Mouse (Mus musculus): ENCODE measurements around the gene Psg28. TPM values are rescaled to one million over a fixed set of nuclear protein-coding genes. Genes with fewer than 3 reads are reported as not detected.
"Not testable (repeated sequence)": the region's sequence is repeated elsewhere in the genome, so short reads cannot be mapped to it uniquely, and the experiment has no call there.

The Psg28 gene
- not detected in 2 replicates for polyA plus RNA-seq (2015; fragmentation: Nextera tagmentation; extraction: Ambion mirVana)

- not testable (repeated sequence) for H3K9me3 ChIP-seq, H3K36me3 ChIP-seq
These were observed at the start of gene Psg28 for GRCm38 (mm10) chr7:18431941-18432340. TSS of gene Psg28 (minus strand) at chr7:18432041.

GRCm38 (mm10) chr7:18403407-18403806 is 28.4 kb downstream of the Psg28 start:
- H3K27ac ChIP-seq (replicated peaks) = no peak overlapping the region
- peak overlapping the region; percentile 31 for H3K4me3 ChIP-seq
- H3K27me3 ChIP-seq = no peaks in the 10 kb centered on the region
- no peak overlapping the region for H3K9ac ChIP-seq
- H3K4me2 ChIP-seq = peak overlapping the region; percentile 31
- peaks cover 8% of the 10 kb centered on the region; the same call in 1 of the 2 replicates for H3K9me3 ChIP-seq
- H3K36me3 ChIP-seq = no peaks in the 10 kb centered on the region
- no peaks in the 10 kb centered on the region for H3K4me1 ChIP-seq (replicated peaks)
- ATAC-seq (ENCODE audit: low FRiP score, low read depth) = peak; percentile 65; the same call in 1 of the 2 replicates
- WGBS = 33% methylated on average over 11 of the region's 11 CpGs

More at GRCm38 (mm10) chr7:18431941-18432340, at the start of gene Psg28:
- ATAC-seq (ENCODE audit: low FRiP score, low read depth); H3K27me3 ChIP-seq; H3K27ac ChIP-seq (replicated peaks); H3K4me3 ChIP-seq; H3K4me2 ChIP-seq; H3K4me1 ChIP-seq (replicated peaks); H3K9ac ChIP-seq: not testable (repeated sequence)
- WGBS = 83% methylated on average over 2 of the region's 2 CpGs

GRCm38 (mm10) chr7:18402527-18403237 is 29.2 kb downstream of the Psg28 start:
- Histone ChIP-seq H3K9me3 (peaks cover 8% of the 10 kb centered on the region; the same call in 1 of the 2 replicates), H3K27me3 (no peaks in the 10 kb centered on the region), H3K4me2 (peak overlapping the region; percentile 31), H3K4me1 (replicated peaks) (no peaks in the 10 kb centered on the region), H3K9ac (no peak overlapping the region), H3K4me3 (peak overlapping the region; percentile 31), H3K27ac (replicated peaks) (peak overlapping the region; percentile 45; the same call in 1 of the 2 replicates), H3K36me3 (no peaks in the 10 kb centered on the region)
- 30% methylated on average over 31 of the region's 35 CpGs for WGBS
- peak; percentile 94 for ATAC-seq (ENCODE audit: low FRiP score, low read depth)

- not testable (repeated sequence) for H3K27me3 ChIP-seq; ATAC-seq (ENCODE audit: low FRiP score, low read depth); H3K36me3 ChIP-seq; H3K4me2 ChIP-seq; H3K9ac ChIP-seq; H3K4me1 ChIP-seq (replicated peaks); H3K27ac ChIP-seq (replicated peaks); H3K9me3 ChIP-seq; H3K4me3 ChIP-seq
- 88% methylated on average over 4 of the region's 4 CpGs for WGBS
These were observed 40.4 kb downstream of the Psg28 start for GRCm38 (mm10) chr7:18391483-18391882.

GRCm38 (mm10) chr7:18378295-18378694 is 53.5 kb downstream of the Psg28 start:
- Histone ChIP-seq H3K4me1 (replicated peaks) (no peaks in the 10 kb centered on the region), H3K4me2 (no peak overlapping the region), H3K9me3 (peaks cover 16% of the 10 kb centered on the region), H3K36me3 (no peaks in the 10 kb centered on the region), H3K4me3 (no peak overlapping the region), H3K27ac (replicated peaks) (no peak overlapping the region), H3K9ac (no peak overlapping the region), H3K27me3 (no peaks in the 10 kb centered on the region)
- WGBS = 51% methylated on average over 2 of the region's 2 CpGs
- no peak for ATAC-seq (ENCODE audit: low FRiP score, low read depth)

Small RNA genes lying within 50 kb of the gene (microRNA-seq; reads per million reads assigned to microRNA genes)
- gene Gm24715 = not detected

Other genes with a start within 250 kb of the Psg28 start
- gene Mill1, start 186.7 kb downstream of the Psg28 start, polyA plus RNA-seq (2015; fragmentation: Nextera tagmentation; extraction: Ambion mirVana) = not detected in 2 replicates
- gene Psg18, start 77.0 kb downstream of the Psg28 start, polyA plus RNA-seq (2015; fragmentation: Nextera tagmentation; extraction: Ambion mirVana) = not detected in 2 replicates
- not detected in 2 replicates for gene Psg26, start 52.1 kb upstream of the Psg28 start, polyA plus RNA-seq (2015; fragmentation: Nextera tagmentation; extraction: Ambion mirVana)
- gene Psg25, start 100.2 kb upstream of the Psg28 start, polyA plus RNA-seq (2015; fragmentation: Nextera tagmentation; extraction: Ambion mirVana) = not detected in 2 replicates
- not detected in 2 replicates for gene Psg27, start 135.3 kb upstream of the Psg28 start, polyA plus RNA-seq (2015; fragmentation: Nextera tagmentation; extraction: Ambion mirVana)
- gene Psg23, start 184.5 kb upstream of the Psg28 start, polyA plus RNA-seq (2015; fragmentation: Nextera tagmentation; extraction: Ambion mirVana) = not detected in 2 replicates
- gene Psg21, start 224.7 kb upstream of the Psg28 start, polyA plus RNA-seq (2015; fragmentation: Nextera tagmentation; extraction: Ambion mirVana) = not detected in 2 replicates